Comparison of ENCODE assay signal across 7 mouse cellular contexts in genomic region chr4:101647976-101648642, GRCm38 (mm10). TPM values are rescaled to one million over a fixed set of nuclear protein-coding genes. Genes with fewer than 3 reads are reported as not detected.
DNase-seq lines count a peak whose midpoint lies in the region; ATAC-seq lines count a peak whose summit lies in the region.

No protein-coding gene starts in this region.

- peak; percentile 54 for ATAC-seq in CD4-positive, CD25-positive, alpha-beta regulatory T cell, adult 4 months
- no peak for ATAC-seq in forebrain, embryonic 13.5 days
- peak; percentile 28 for ATAC-seq in limb, embryonic 11.5 days (ENCODE audit: insufficient number of reproducible peaks, low FRiP score, low TSS enrichment, low read depth)
- ATAC-seq in midbrain, embryonic 14.5 days (ENCODE audit: low FRiP score, low TSS enrichment): no peak

- H3K36me3 ChIP-seq in forebrain, embryonic 13.5 days (ENCODE audit: poor library complexity, severe bottlenecking): no peaks in the 10 kb centered on the region
- no peaks in the 10 kb centered on the region for H3K36me3 ChIP-seq in limb, embryonic 11.5 days (ENCODE audit: control insufficient read depth, insufficient read depth, low read length)
- no peaks in the 10 kb centered on the region for H3K36me3 ChIP-seq in midbrain, embryonic 14.5 days (ENCODE audit: control insufficient read depth, insufficient read depth, low read length)

- peak overlapping the region; percentile 79 for H3K27ac ChIP-seq in forebrain, embryonic 13.5 days
- H3K27ac ChIP-seq in limb, embryonic 11.5 days (replicated peaks; ENCODE audit: low read depth, low read length): peak overlapping the region; percentile 90
- H3K27ac ChIP-seq in midbrain, embryonic 14.5 days (replicated peaks; ENCODE audit: low read depth, low read length): peak overlapping the region; percentile 90

- peak; percentile 50 for DNase-seq in 416B (ENCODE audit: low read depth)
- no peak for DNase-seq in limb, embryonic 11.5 days (ENCODE audit: low spot score)
- DNase-seq in midbrain, embryonic 14.5 days: no peak
- DNase-seq in adrenal gland, postnatal 4 days (ENCODE audit: low spot score in 2 of 2): no peak
- no peak for DNase-seq in Muller cell, postnatal 12 days (ENCODE audit: inconsistent ontology term)

- no peaks in the 10 kb centered on the region for H3K27me3 ChIP-seq in forebrain, embryonic 13.5 days
- no peaks in the 10 kb centered on the region for H3K27me3 ChIP-seq in limb, embryonic 11.5 days (ENCODE audit: control insufficient read depth, insufficient read depth, low read length)
- H3K27me3 ChIP-seq in midbrain, embryonic 14.5 days (ENCODE audit: control insufficient read depth, insufficient read depth, low read length): no peaks in the 10 kb centered on the region

- H3K4me1 ChIP-seq in forebrain, embryonic 13.5 days: peaks cover 18% of the 10 kb centered on the region
- 0 out of 2 replicates have a peak, but pooled peaks cover 3% of the 10 kb centered on the region for H3K4me1 ChIP-seq in limb, embryonic 11.5 days (ENCODE audit: control insufficient read depth, insufficient read depth, low read length)
- H3K4me1 ChIP-seq in midbrain, embryonic 14.5 days (ENCODE audit: control insufficient read depth, insufficient read depth, low read length): peaks cover 18% of the 10 kb centered on the region

- peak overlapping the region; percentile 57 for H3K4me3 ChIP-seq in forebrain, embryonic 13.5 days
- H3K4me3 ChIP-seq in limb, embryonic 11.5 days (ENCODE audit: low read depth, low read length): peak overlapping the region; percentile 80
- peak overlapping the region; percentile 71 for H3K4me3 ChIP-seq in midbrain, embryonic 14.5 days (replicated peaks; ENCODE audit: low read depth, low read length)

- H3K9ac ChIP-seq in forebrain, embryonic 13.5 days: peak overlapping the region; percentile 80
- peak overlapping the region; percentile 91 for H3K9ac ChIP-seq in limb, embryonic 11.5 days (ENCODE audit: low read length)
- H3K9ac ChIP-seq in midbrain, embryonic 14.5 days (replicated peaks; ENCODE audit: low read length): peak overlapping the region; percentile 84

- 1% methylated on average over 20 of the region's 20 CpGs for WGBS in forebrain, embryonic 13.5 days
- 2% methylated on average over 20 of the region's 20 CpGs for WGBS in limb, embryonic 11.5 days
- WGBS in midbrain, embryonic 14.5 days: under 1% methylated on average over 20 of the region's 20 CpGs

- peak overlapping the region; percentile 67 for H3K4me2 ChIP-seq in forebrain, embryonic 13.5 days
- peak overlapping the region; percentile 52 for H3K4me2 ChIP-seq in limb, embryonic 11.5 days (ENCODE audit: low read depth, severe bottlenecking)
- peak overlapping the region; percentile 57 for H3K4me2 ChIP-seq in midbrain, embryonic 14.5 days (ENCODE audit: low read length)

- H3K9me3 ChIP-seq in forebrain, embryonic 13.5 days (replicated peaks): no peaks in the 10 kb centered on the region
- no peaks in the 10 kb centered on the region for H3K9me3 ChIP-seq in limb, embryonic 11.5 days (ENCODE audit: control insufficient read depth, low read length)
- H3K9me3 ChIP-seq in midbrain, embryonic 14.5 days (ENCODE audit: control insufficient read depth, low read length): no peaks in the 10 kb centered on the region

RNA-seq across cellular contexts. Expression of gene Leprot, which starts 0.6 kb away (rescaled TPM):
- polyA plus RNA-seq in CD4-positive, CD25-positive, alpha-beta regulatory T cell, adult 4 months (2017; shearing (Covaris generic)): 10 to 100 TPM; 77.3 to 88.8 TPM
- 74.2 and 76.6 TPM in 2 replicates for polyA plus RNA-seq in forebrain, embryonic 13.5 days (2015; fragmentation: Nextera tagmentation; extraction: Ambion mirVana)
- polyA plus RNA-seq in limb, embryonic 11.5 days (2014; fragmentation: Nextera tagmentation; extraction: Ambion mirVana): 59.4 and 60.8 TPM in 2 replicates
- polyA plus RNA-seq in midbrain, embryonic 14.5 days (2014; fragmentation: Nextera tagmentation; extraction: Ambion mirVana): 88.0 and 102 TPM in 2 replicates
- 10 to 100 TPM; 96.3 to 98.2 TPM for total RNA-seq in adrenal gland, postnatal 4 days (2021)

Comparison
In these comparisons a context has a peak if more than half of its experiments do, and no peak if none do; other contexts are left out.
1. ATAC-seq: peak in CD4-positive, CD25-positive, alpha-beta regulatory T cell, adult 4 months (single experiment) and limb, embryonic 11.5 days (single experiment); none in forebrain, embryonic 13.5 days (single experiment) and midbrain, embryonic 14.5 days (single experiment).
2. Peak in every context shown above with its lines, with median percentiles within 50 percentile points of each other: H3K27ac ChIP-seq, H3K4me2 ChIP-seq, H3K4me3 ChIP-seq and H3K9ac ChIP-seq.